Mouse (Mus musculus): Measurements from ENCODE around the gene Tcp11l2. TPM values are rescaled to one million over a fixed set of nuclear protein-coding genes. Genes with fewer than 3 reads are reported as not detected.

Gene Tcp11l2
- polyA plus RNA-seq, 1 experiment, result 34.6 TPM

GRCm38 (mm10) chr10:84647264-84647663 lies 70.8 kb downstream of the Tcp11l2 start:
- H3K27ac ChIP-seq (ENCODE audit: insufficient read depth, low read length), result no peak overlapping the region
- no peak for TF ChIP-seq POLR2A (IDR thresholded peaks at IDR 0.05; ENCODE audit: borderline replicate concordance, insufficient read depth, low read length)
- no peak for TF ChIP-seq CTCF (IDR thresholded peaks at IDR 0.05; ENCODE audit: borderline replicate concordance, insufficient read depth, low read depth, low read length)
- WGBS, result 91% methylated on average over 5 of the region's 5 CpGs

GRCm38 (mm10) chr10:84648911-84649310 lies 72.5 kb downstream of the Tcp11l2 start:
- H3K27me3 ChIP-seq (ENCODE audit: control insufficient read depth, insufficient read depth, low read length), result no peaks in the 10 kb centered on the region
- H3K4me1 ChIP-seq (ENCODE audit: control insufficient read depth, insufficient read depth, low read length), result peaks cover 5% of the 10 kb centered on the region; the same call in 1 of the 2 replicates
- H3K27ac ChIP-seq (ENCODE audit: insufficient read depth, low read length), result no peak overlapping the region
- WGBS, result 82% methylated on average over 4 of the region's 4 CpGs
- H3K4me3 ChIP-seq (replicated peaks; ENCODE audit: insufficient read depth, low read depth, low read length), result no peak overlapping the region
- TF ChIP-seq POLR2A (IDR thresholded peaks at IDR 0.05; ENCODE audit: borderline replicate concordance, insufficient read depth, low read length) (no peak), CTCF (IDR thresholded peaks at IDR 0.05; ENCODE audit: borderline replicate concordance, insufficient read depth, low read depth, low read length) (no peak)
- no peak for DNase-seq

More at GRCm38 (mm10) chr10:84647264-84647663, 70.8 kb downstream of the Tcp11l2 start:
- no peaks in the 10 kb centered on the region for H3K27me3 ChIP-seq (ENCODE audit: control insufficient read depth, insufficient read depth, low read length)
- no peak for DNase-seq
- H3K4me3 ChIP-seq (replicated peaks; ENCODE audit: insufficient read depth, low read depth, low read length), result no peak overlapping the region
- peaks cover 5% of the 10 kb centered on the region; the same call in 1 of the 2 replicates for H3K4me1 ChIP-seq (ENCODE audit: control insufficient read depth, insufficient read depth, low read length)

- Histone ChIP-seq H3K4me3 (replicated peaks; ENCODE audit: insufficient read depth, low read depth, low read length) (no peak overlapping the region), H3K27ac (ENCODE audit: insufficient read depth, low read length) (no peak overlapping the region), H3K27me3 (ENCODE audit: control insufficient read depth, insufficient read depth, low read length) (no peaks in the 10 kb centered on the region), H3K4me1 (ENCODE audit: control insufficient read depth, insufficient read depth, low read length) (no peaks in the 10 kb centered on the region)
- TF ChIP-seq CTCF (IDR thresholded peaks at IDR 0.05; ENCODE audit: borderline replicate concordance, insufficient read depth, low read depth, low read length) (no peak), POLR2A (IDR thresholded peaks at IDR 0.05; ENCODE audit: borderline replicate concordance, insufficient read depth, low read length) (no peak)
- WGBS, result 76% methylated on average over 4 of the region's 4 CpGs
- no peak for DNase-seq
Measured at GRCm38 (mm10) chr10:84654029-84654428, 77.6 kb downstream of the Tcp11l2 start.

- no peaks in the 10 kb centered on the region for H3K27me3 ChIP-seq (ENCODE audit: control insufficient read depth, insufficient read depth, low read length)
- no peak overlapping the region for H3K4me3 ChIP-seq (replicated peaks; ENCODE audit: insufficient read depth, low read depth, low read length)
- DNase-seq, result no peak
- no peaks in the 10 kb centered on the region for H3K4me1 ChIP-seq (ENCODE audit: control insufficient read depth, insufficient read depth, low read length)
- TF ChIP-seq POLR2A (IDR thresholded peaks at IDR 0.05; ENCODE audit: borderline replicate concordance, insufficient read depth, low read length) (no peak), CTCF (IDR thresholded peaks at IDR 0.05; ENCODE audit: borderline replicate concordance, insufficient read depth, low read depth, low read length) (no peak)
- H3K27ac ChIP-seq (ENCODE audit: insufficient read depth, low read length), result no peak overlapping the region
- WGBS, result 87% methylated on average over 4 of the region's 4 CpGs
Measured at GRCm38 (mm10) chr10:84654731-84655130, 78.3 kb downstream of the Tcp11l2 start.

GRCm38 (mm10) chr10:84656618-84657017 lies 80.2 kb downstream of the Tcp11l2 start:
- Histone ChIP-seq H3K4me1 (ENCODE audit: control insufficient read depth, insufficient read depth, low read length) (no peaks in the 10 kb centered on the region), H3K4me3 (replicated peaks; ENCODE audit: insufficient read depth, low read depth, low read length) (no peak overlapping the region)

GRCm38 (mm10) chr10:84657437-84658087 lies 81.1 kb downstream of the Tcp11l2 start:
- H3K4me1 ChIP-seq (ENCODE audit: control insufficient read depth, insufficient read depth, low read length), result no peaks in the 10 kb centered on the region
- no peaks in the 10 kb centered on the region for H3K27me3 ChIP-seq (ENCODE audit: control insufficient read depth, insufficient read depth, low read length)
- no peak for DNase-seq
- no peak overlapping the region for H3K27ac ChIP-seq (ENCODE audit: insufficient read depth, low read length)
- TF ChIP-seq POLR2A (IDR thresholded peaks at IDR 0.05; ENCODE audit: borderline replicate concordance, insufficient read depth, low read length) (no peak), CTCF (IDR thresholded peaks at IDR 0.05; ENCODE audit: borderline replicate concordance, insufficient read depth, low read depth, low read length) (no peak)
- WGBS, result 51% methylated on average over 6 of the region's 6 CpGs
- no peak overlapping the region for H3K4me3 ChIP-seq (replicated peaks; ENCODE audit: insufficient read depth, low read depth, low read length)

More at GRCm38 (mm10) chr10:84656618-84657017, 80.2 kb downstream of the Tcp11l2 start:
- TF ChIP-seq CTCF (IDR thresholded peaks at IDR 0.05; ENCODE audit: borderline replicate concordance, insufficient read depth, low read depth, low read length), result no peak
- TF ChIP-seq POLR2A (IDR thresholded peaks at IDR 0.05; ENCODE audit: borderline replicate concordance, insufficient read depth, low read length), result no peak
- Histone ChIP-seq H3K27me3 (ENCODE audit: control insufficient read depth, insufficient read depth, low read length) (no peaks in the 10 kb centered on the region), H3K27ac (ENCODE audit: insufficient read depth, low read length) (no peak overlapping the region)
- peak in 1 of 2 experiments; percentile 10 for DNase-seq
- 68% methylated on average over 4 of the region's 4 CpGs for WGBS

- no peak for TF ChIP-seq POLR2A (IDR thresholded peaks at IDR 0.05; ENCODE audit: borderline replicate concordance, insufficient read depth, low read length)
- TF ChIP-seq CTCF (IDR thresholded peaks at IDR 0.05; ENCODE audit: borderline replicate concordance, insufficient read depth, low read depth, low read length), result no peak
- Histone ChIP-seq H3K4me3 (replicated peaks; ENCODE audit: insufficient read depth, low read depth, low read length) (no peak overlapping the region), H3K27ac (ENCODE audit: insufficient read depth, low read length) (no peak overlapping the region), H3K4me1 (ENCODE audit: control insufficient read depth, insufficient read depth, low read length) (no peaks in the 10 kb centered on the region), H3K27me3 (ENCODE audit: control insufficient read depth, insufficient read depth, low read length) (no peaks in the 10 kb centered on the region)
- DNase-seq, result no peak
- 65% methylated on average over 18 of the region's 18 CpGs for WGBS
Measured at GRCm38 (mm10) chr10:84658088-84658848, 81.8 kb downstream of the Tcp11l2 start.
